Mouse (Mus musculus) forebrain, embryonic 15.5 days (tissue): ENCODE data around the gene Astl. TPM values are rescaled to one million over a fixed set of nuclear protein-coding genes. Genes with fewer than 3 reads are reported as not detected.

Experiments used
- ATAC-seq: fragments of 200-750 bp; cut with Nextera tagmentation; replicated peaks from 2 replicates; pipeline ENCODE4 v1.8.0; 2017; ENCODE audit warnings: mild to moderate bottlenecking, moderate TSS enrichment, moderate library complexity
- H3K27ac ChIP-seq: fragments of 300-500 bp; sonication (generic); replicated peaks from 2 replicates; pipeline ENCODE4 v1.5.1; 2015; ENCODE audit warnings: mild to moderate bottlenecking, inconsistent platforms
- H3K27me3 ChIP-seq: fragments of 300-500 bp; sonication (generic); 2 replicates; pipeline ENCODE4 v1.6.1; 2015; ENCODE audit warnings: inconsistent platforms
- H3K36me3 ChIP-seq: fragments of 300-500 bp; sonication (generic); 2 replicates; pipeline ENCODE4 v1.6.1; 2015; ENCODE audit warnings: mild to moderate bottlenecking, inconsistent platforms
- H3K4me1 ChIP-seq: fragments of 300-500 bp; sonication (generic); 2 replicates; pipeline ENCODE4 v1.6.1; 2015; ENCODE audit warnings: inconsistent platforms
- H3K4me2 ChIP-seq: fragments of 300-500 bp; sonication (generic); replicated peaks from 2 replicates; pipeline ENCODE4 v1.6.1; 2015; ENCODE audit warnings: mild to moderate bottlenecking, inconsistent platforms
- H3K4me3 ChIP-seq: fragments of 300-500 bp; sonication (generic); 2 replicates; pipeline ENCODE4 v1.5.1; 2015; ENCODE audit warnings: mild to moderate bottlenecking, inconsistent platforms
- H3K9ac ChIP-seq: fragments of 300-500 bp; sonication (generic); replicated peaks from 2 replicates; pipeline ENCODE4 v1.6.1; 2015; ENCODE audit warnings: mild to moderate bottlenecking, inconsistent platforms
- H3K9me3 ChIP-seq: fragments of 300-500 bp; sonication (generic); 2 replicates; pipeline ENCODE4 v1.6.1; 2016; ENCODE audit warnings: inconsistent platforms
- WGBS: fragments of 180-500 bp; shearing (Covaris S2); methylation state at CpG from one replicate; pipeline ENCODE4 v1.1.7; 2015; ENCODE audit warnings: mixed read lengths; 5-methylcytosine and 5-hydroxymethylcytosine counted together
- polyA plus RNA-seq: library from polyadenylated mRNA; unstranded; fragments of >200 nt; fragmentation: Nextera tagmentation; extraction: Ambion mirVana; gene quantifications from 2 replicates; pipeline ENCODE4 v1.2.1, GENCODE M21; 2015

Gene Astl
- polyA plus RNA-seq, 1 experiment from 2014 or later = not detected

GRCm38 (mm10) chr2:127391323-127391722 is 52.9 kb downstream of the Astl start:
- Histone ChIP-seq H3K4me3 (no peak overlapping the region), H3K27me3 (no peaks in the 10 kb centered on the region), H3K4me1 (no peaks in the 10 kb centered on the region), H3K9me3 (no peaks in the 10 kb centered on the region), H3K9ac (no peak overlapping the region), H3K36me3 (no peaks in the 10 kb centered on the region), H3K4me2 (no peak overlapping the region), H3K27ac (no peak overlapping the region)
- no peak for ATAC-seq
- WGBS = 81% methylated on average over 3 of the region's 3 CpGs

GRCm38 (mm10) chr2:127394606-127395161 is 56.2 kb downstream of the Astl start:
- no peak overlapping the region for H3K4me2 ChIP-seq
- no peak overlapping the region for H3K27ac ChIP-seq
- 85% methylated on average over 5 of the region's 5 CpGs for whole genome bisulfite sequencing
- ATAC-seq = no peak
- H3K4me1 ChIP-seq = no peaks in the 10 kb centered on the region
- H3K4me3 ChIP-seq = no peak overlapping the region
- no peaks in the 10 kb centered on the region for H3K36me3 ChIP-seq
- no peaks in the 10 kb centered on the region for H3K27me3 ChIP-seq
- H3K9ac ChIP-seq = no peak overlapping the region
- H3K9me3 ChIP-seq = no peaks in the 10 kb centered on the region

GRCm38 (mm10) chr2:127398738-127399137 is 60.3 kb downstream of the Astl start:
- Histone ChIP-seq H3K4me3 (no peak overlapping the region), H3K27ac (no peak overlapping the region), H3K27me3 (no peaks in the 10 kb centered on the region), H3K36me3 (no peaks in the 10 kb centered on the region), H3K4me2 (no peak overlapping the region), H3K9me3 (no peaks in the 10 kb centered on the region), H3K4me1 (no peaks in the 10 kb centered on the region), H3K9ac (no peak overlapping the region)
- WGBS = 96% methylated on average over 7 of the region's 7 CpGs
- no peak for ATAC-seq

Other genes with a start within 250 kb of the Astl start
- gene Ncaph, start 204.7 kb upstream of the Astl start, polyA plus RNA-seq = 38.4 and 41.0 TPM in 2 replicates
- 15.5 and 17.2 TPM in 2 replicates for gene Itpripl1, start 195.2 kb upstream of the Astl start, polyA plus RNA-seq
- 1.3 and 1.7 TPM in 2 replicates for gene 1810024B03Rik, start 130.4 kb upstream of the Astl start, polyA plus RNA-seq
- 57.0 and 59.8 TPM in 2 replicates for gene Snrnp200, start 130.3 kb upstream of the Astl start, polyA plus RNA-seq
- 67.6 and 70.0 TPM in 2 replicates for gene Ciao1, start 90.8 kb upstream of the Astl start, polyA plus RNA-seq
- gene Tmem127, start 90.7 kb upstream of the Astl start, polyA plus RNA-seq = 46.4 and 51.0 TPM in 2 replicates
- gene Stard7, start 68.4 kb upstream of the Astl start, polyA plus RNA-seq = 94.7 and 99.8 TPM in 2 replicates
- 7.4 and 7.7 TPM in 2 replicates for gene Dusp2, start 2.5 kb upstream of the Astl start, polyA plus RNA-seq
- 0.88 and 1.00 TPM in 2 replicates for gene Adra2b, start 24.6 kb downstream of the Astl start, polyA plus RNA-seq
- gene Gpat2, start 86.6 kb downstream of the Astl start, polyA plus RNA-seq = 0.09 TPM in 1 of 2 replicates, not detected in the other
- 29.9 and 33.1 TPM in 2 replicates for gene Fahd2a, start 105.9 kb downstream of the Astl start, polyA plus RNA-seq
- gene Kcnip3, start 183.5 kb downstream of the Astl start, polyA plus RNA-seq = 8.3 and 8.6 TPM in 2 replicates
- not detected in 2 replicates for gene Prom2, start 202.8 kb downstream of the Astl start, polyA plus RNA-seq
- gene Zfp661, start 248.5 kb downstream of the Astl start, polyA plus RNA-seq = 10.3 and 11.0 TPM in 2 replicates
- 181 and 189 TPM in 2 replicates for gene Mrps5, start 248.6 kb downstream of the Astl start, polyA plus RNA-seq